Mouse (Mus musculus) stomach, postnatal 0 days (tissue): Measurements from ENCODE around the gene Gm9833.

Experiments used
- CTCF ChIP-seq: IDR thresholded peaks from 2 replicates; pipeline ENCODE4 v1.5.1; 2016; ENCODE audit warnings: antibody characterized with exemption, low read depth, mild to moderate bottlenecking, moderate library complexity
- EP300 ChIP-seq: optimal IDR thresholded peaks from 2 replicates; pipeline ENCODE3; 2016; ENCODE audit warnings: antibody characterized with exemption

- no peak for TF ChIP-seq CTCF
- no peak for TF ChIP-seq EP300
Measured at GRCm38 (mm10) chr3:10121956-10122739, 34.2 kb downstream of the Gm9833 start.
